Mouse (Mus musculus) myocyte (in vitro differentiated cells): ENCODE measurements at regions not wholly inside any gene's neighbourhood (a gene's known extent, or its start where the extent isn't known, plus 50 kb on each side); places are given as distances from the start of the nearest gene placed in this dataset.

Experiments
- E2F4 ChIP-seq: IDR thresholded peaks from one replicate; pipeline ENCODE4 v1.6.1; 2011; ENCODE audit warnings: mild to moderate bottlenecking, control low read depth, moderate library complexity; ENCODE audit not compliant: insufficient read depth
- POLR2A ChIP-seq: IDR thresholded peaks from one replicate; pipeline ENCODE4 v1.6.1; 2011; ENCODE audit warnings: low read depth, mild to moderate bottlenecking, control low read depth, moderate library complexity; ENCODE audit not compliant: insufficient read length
- POLR2AphosphoS2 ChIP-seq: IDR thresholded peaks from one replicate; pipeline ENCODE4 v1.6.1; 2011; ENCODE audit warnings: low read depth, control low read depth; ENCODE audit not compliant: insufficient read length
- TCF12 ChIP-seq: IDR thresholded peaks from one replicate; pipeline ENCODE4 v1.6.1; 2011; ENCODE audit warnings: mild to moderate bottlenecking, control low read depth; ENCODE audit not compliant: poor library complexity, insufficient read depth, severe bottlenecking

GRCm38 (mm10) chr4:4623840-4624239 is 169.3 kb downstream of the Impad1 start:
- TF ChIP-seq POLR2A (no peak), POLR2AphosphoS2 (no peak), TCF12 (no peak), E2F4 (no peak)
